Mouse (Mus musculus): ENCODE data around the gene Spry1. TPM values are rescaled to one million over a fixed set of nuclear protein-coding genes. Genes with fewer than 3 reads are reported as not detected.

Spry1 gene
- 1 to 10 TPM; 4.9 to 7.0 TPM for total RNA-seq (2023)

GRCm38 (mm10) chr3:37639690-37640089 is at the start of gene Spry1:
TSS of gene Spry1 (plus strand) at chr3:37639947.

Other genes starting within 250 kb of the Spry1 start
- 10 to 100 TPM; 45.1 to 70.6 TPM for gene Spata5, start 220.1 kb upstream of the Spry1 start, total RNA-seq (2023)
- 10 to 100 TPM in 1 of 2 experiments, 1 to 10 TPM in 1; 7.5 to 11.5 TPM for gene Nudt6, start 219.7 kb upstream of the Spry1 start, total RNA-seq (2023)
- gene Gm5148, start 84.5 kb downstream of the Spry1 start, total RNA-seq (2023), result 1 to 10 TPM in 1 of 2 experiments, not detected in 1; 1.0 TPM

Measured in monocyte, adult 59 days (primary cell).